Mouse (Mus musculus) left cerebral cortex, adult 2 months (tissue): Measurements from ENCODE around the gene Parm1. TPM values are rescaled to one million over a fixed set of nuclear protein-coding genes. Genes with fewer than 3 reads are reported as not detected.

Source experiments
- DNase-seq, 2 experiments: peaks; one replicate each; pipeline ENCODE4 v3.0.0; 2021 to 2022; ENCODE audit warnings: low spot score in 2 of 2, mixed read lengths in 1 of 2; ENCODE audit errors: extremely low spot score in 1 of 2
- H3K27ac ChIP-seq: fragments of 200-600 bp; 2 replicates; pipeline ENCODE4 v1.8.1; 2022
- H3K4me3 ChIP-seq: fragments of 200-600 bp; 2 replicates; pipeline ENCODE4 v1.8.1; 2022
- CTCF ChIP-seq: fragments of 200-600 bp; IDR thresholded peaks from 2 replicates; pipeline ENCODE4 v1.8.1; 2022; ENCODE audit warnings: antibody characterized with exemption, mild to moderate bottlenecking, moderate library complexity
- intact Hi-C: fragments of 180-260 bp; cut with DNase I; formaldehyde crosslinking; loops from one replicate; pipeline ENCODE4 v1.15.1; 2025
- total RNA-seq, 2 experiments: library from RNA; stranded (reverse); gene quantifications; 2 replicates each; pipeline ENCODE4 v1.2.3; 2021

Gene Parm1
- total RNA-seq, 2 experiments from 2014 or later, result 40.3 to 41.5 TPM

DNA sequence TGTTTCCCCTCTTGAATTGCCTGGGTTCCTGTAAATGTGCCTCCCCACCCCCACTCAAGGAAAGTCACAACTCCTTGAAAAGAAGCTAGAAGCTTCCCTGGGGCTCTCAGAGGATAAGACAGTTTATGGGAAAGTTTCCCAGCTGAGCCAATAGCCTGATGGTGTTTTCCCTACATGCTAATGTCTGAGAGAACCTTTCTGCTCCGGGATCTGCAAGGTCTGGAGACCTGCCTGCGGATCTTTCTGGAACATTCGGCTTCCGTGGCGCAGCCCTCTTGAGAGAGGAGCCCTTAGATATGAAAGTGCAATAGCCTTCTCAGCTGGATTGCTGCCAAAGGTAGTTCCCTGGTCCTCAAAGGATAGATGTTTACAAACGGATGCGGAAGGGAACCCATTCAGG is 1.5 kb downstream of the Parm1 start:
- TF ChIP-seq CTCF, result no peak
- H3K4me3 ChIP-seq, result peak overlapping the region; percentile 77
- DNase-seq, result no peak
- intact Hi-C loops, result no loop called here
- peak overlapping the region; percentile 7; the same call in 1 of the 2 replicates for H3K27ac ChIP-seq

DNA sequence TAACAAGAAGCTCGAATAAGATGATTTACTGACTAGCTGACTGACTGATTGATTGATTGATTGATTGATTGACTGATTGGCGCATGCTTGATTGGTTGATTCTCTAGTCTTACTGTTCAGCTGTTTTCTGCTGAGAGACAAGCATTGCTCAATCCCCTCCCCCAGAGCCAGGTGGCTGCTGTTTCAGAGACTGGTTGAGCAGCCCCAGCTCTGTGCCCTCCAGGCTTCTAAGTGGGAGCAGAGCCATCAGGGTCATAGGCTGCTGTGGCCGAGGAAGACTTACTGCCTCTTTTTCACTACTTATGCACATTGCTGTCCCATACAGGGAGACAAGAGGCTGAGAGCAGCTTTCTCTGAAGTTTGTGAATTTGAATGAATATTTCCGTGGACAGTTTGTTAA is 2.1 kb downstream of the Parm1 start:
- Histone ChIP-seq H3K4me3 (peak overlapping the region; percentile 77; the same call in 1 of the 2 replicates), H3K27ac (no peak overlapping the region)
- intact Hi-C loops, result no loop called here
- DNase-seq, result no peak
- no peak for TF ChIP-seq CTCF

DNA sequence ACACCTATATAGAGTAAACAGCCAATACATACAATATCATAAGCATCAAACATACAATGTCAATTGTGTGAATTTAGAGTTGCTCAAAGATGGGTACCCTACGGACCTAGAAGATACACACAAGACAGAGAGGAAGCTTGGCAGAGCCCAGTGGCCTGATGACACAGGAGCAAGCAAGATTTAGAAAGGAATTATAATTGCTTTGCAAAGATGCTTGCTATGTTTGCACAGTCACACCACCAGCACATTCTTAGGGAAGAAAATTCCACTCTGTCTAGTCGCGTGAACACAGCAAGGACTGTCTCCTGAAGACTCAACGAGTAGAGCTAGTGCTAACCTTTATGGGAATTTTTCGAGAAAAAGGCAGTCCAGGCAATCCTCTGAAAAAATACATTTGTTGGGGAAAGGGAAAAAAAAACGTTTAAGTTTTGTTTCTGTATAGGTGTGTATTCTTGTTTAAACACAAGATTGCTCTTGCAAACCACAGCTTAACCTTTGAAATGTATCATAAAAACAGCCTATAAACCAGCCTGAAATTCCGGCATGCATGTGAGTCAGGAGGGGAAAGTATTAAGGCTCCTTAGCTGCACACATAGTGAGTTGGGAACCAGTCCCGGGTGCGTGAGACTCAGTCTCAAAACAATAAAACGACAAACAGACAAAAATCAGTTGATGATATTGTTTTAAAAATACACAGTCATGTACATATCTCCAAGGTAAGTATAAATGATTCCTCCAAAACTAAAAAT is 15.5 kb downstream of the Parm1 start:
- no peak for TF ChIP-seq CTCF
- no peak for DNase-seq
- intact Hi-C loops, result no loop called here
- Histone ChIP-seq H3K27ac (no peak overlapping the region), H3K4me3 (no peak overlapping the region)

DNA sequence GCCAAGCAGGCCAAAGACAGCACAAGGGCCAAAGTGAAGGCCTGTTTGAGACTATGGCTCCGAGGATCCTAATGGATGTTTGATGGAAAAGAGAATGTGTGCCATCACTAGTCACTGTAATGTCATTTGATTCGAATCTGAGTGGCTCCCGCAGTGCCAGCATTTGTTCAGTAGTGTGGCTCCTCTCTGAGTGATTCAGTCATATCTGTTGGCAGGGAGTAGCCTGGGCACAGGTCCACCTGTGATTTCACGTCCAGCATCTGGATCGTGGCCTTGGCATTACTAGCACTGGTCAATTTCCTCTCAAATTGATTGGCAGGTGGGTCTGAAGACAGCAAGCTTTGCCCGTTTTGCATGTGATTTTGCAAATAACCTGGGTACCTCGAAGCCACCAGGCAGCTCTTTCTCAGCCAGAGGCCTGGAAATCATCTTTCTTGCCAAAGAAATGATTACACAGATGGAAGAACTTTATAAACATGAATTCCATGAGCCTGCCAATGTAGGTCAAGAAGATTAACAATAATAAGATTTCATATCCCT is 41.7 kb downstream of the Parm1 start:
- TF ChIP-seq CTCF, result no peak
- Histone ChIP-seq H3K4me3 (no peak overlapping the region), H3K27ac (no peak overlapping the region)
- intact Hi-C loops, result no loop called here
- no peak for DNase-seq

DNA sequence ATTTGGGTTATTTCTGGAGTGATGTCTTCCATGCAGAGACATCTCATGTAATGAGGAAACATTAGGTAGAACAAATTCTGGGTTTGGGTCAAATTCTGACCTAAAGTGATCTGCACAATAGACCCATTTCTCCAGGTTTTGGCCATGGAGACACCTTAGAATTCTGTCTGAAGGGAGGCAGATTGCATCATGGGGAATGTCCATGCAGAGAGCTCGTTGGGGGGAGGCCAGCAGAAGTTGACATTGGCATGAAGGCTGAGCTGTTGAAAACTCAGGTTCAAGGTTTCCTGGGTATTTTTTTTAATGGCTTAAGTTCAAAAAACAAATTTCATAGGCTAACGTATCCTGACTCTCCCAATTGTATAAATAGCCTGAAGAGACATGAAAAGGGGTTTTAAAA is 42.3 kb downstream of the Parm1 start:
- TF ChIP-seq CTCF, result no peak
- intact Hi-C loops, result no loop called here
- Histone ChIP-seq H3K27ac (no peak overlapping the region), H3K4me3 (no peak overlapping the region)
- no peak for DNase-seq

DNA sequence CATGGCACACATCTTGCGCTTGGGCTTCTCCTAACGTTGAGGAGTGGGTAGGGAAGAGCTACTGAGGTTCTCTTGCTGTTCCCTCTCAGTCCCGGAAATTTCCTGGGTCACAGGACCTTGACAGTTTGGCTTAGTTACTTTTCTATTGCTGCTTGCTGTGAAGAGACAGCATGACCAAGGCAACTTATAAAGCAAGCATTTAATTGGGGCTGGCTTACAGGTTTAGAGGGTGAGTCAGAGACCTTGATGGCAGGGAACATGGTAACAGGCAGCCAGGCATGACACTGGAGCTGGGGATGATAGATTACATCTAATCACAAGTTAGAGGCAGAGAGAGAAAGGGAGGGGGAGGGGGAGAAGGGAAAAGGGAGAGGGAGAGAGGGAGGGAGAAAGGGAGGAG is 44.0 kb downstream of the Parm1 start:
- H3K4me3 ChIP-seq, result no peak overlapping the region
- TF ChIP-seq CTCF, result no peak
- no peak for DNase-seq
- intact Hi-C loops, result no loop called here
- H3K27ac ChIP-seq, result no peak overlapping the region

DNA sequence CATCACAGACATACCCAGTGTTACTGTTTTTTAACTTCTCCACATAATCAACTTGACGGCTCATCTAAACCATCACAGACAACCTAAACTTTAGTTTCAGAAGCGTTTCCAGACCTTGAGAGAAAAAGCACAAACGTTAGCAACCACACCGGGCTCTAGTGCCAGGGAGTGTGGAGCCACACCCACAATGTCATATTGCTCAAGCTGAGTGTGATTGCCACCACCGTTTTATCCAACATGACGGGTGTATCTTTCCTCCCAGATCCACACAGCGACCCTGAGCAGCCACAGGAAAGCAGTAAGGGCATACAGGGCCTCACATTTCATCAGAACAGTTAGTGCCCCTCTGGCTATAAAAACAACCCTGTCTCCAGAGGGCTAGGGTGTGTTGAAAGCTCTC is 45.1 kb downstream of the Parm1 start:
- Histone ChIP-seq H3K4me3 (no peak overlapping the region), H3K27ac (no peak overlapping the region)
- intact Hi-C loops, result no loop called here
- no peak for TF ChIP-seq CTCF
- no peak for DNase-seq

DNA sequence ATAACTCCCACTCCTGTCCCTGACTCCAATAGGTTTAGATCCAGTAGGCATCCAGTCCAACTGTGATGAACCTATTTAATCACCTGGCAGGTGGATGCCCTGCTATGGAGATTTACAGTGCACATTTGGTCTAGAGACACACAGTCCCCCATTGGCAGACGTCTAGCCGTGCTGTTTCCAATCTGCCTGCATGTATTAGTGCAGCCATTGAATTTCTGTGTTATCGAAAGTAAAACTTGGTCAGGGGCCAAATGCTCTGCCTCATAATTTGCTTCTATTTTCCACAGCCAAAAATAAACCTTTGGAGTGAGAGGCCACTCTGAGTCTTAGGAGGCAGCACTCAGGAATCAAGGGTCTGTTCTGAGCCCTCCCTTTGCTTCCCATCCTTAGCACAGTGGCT is 46.6 kb downstream of the Parm1 start:
- no peak for TF ChIP-seq CTCF
- no peak overlapping the region for H3K27ac ChIP-seq
- DNase-seq, result no peak
- no peak overlapping the region for H3K4me3 ChIP-seq
- intact Hi-C loops, result no loop called here

DNA sequence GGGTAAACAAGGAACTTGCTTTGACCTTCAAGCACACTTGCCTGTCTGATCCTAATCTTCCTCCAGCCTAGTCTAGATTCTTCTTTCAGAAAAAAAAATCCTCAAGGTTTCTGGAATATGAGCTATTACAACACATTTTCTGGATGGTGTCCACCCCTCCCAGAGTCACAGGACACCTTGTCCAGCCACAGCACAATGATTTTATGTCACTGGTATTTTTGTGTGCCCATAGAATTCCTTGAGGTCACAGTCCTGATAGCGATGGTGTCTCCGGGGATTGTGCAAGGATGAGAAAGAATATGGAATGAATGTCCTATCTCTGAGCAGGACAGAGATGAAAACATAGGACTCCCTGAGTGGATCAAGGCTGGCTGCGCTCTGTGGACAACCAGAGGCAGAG is 48.0 kb downstream of the Parm1 start:
- Histone ChIP-seq H3K27ac (no peak overlapping the region), H3K4me3 (no peak overlapping the region)
- TF ChIP-seq CTCF, result no peak
- no peak for DNase-seq
- intact Hi-C loops, result no loop called here

DNA sequence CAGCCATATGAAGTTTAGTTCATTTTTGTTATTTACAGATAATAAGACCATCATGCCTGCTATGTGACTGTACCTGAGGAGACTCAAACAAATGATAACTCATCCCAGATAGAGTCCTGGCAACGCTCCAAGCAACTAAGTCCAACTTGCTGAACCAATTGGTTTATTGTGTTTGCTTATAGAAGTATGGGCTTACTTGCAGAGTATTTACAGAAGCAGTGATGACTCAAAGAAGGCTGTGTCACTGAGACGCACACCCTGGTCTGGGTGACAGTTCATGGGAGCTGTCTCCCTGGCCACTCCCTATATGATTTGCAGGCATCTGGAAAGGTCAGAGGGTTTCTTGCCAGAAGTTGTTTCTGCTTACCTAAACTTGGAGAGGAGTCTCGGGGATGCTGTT is 49.2 kb downstream of the Parm1 start:
- Histone ChIP-seq H3K27ac (no peak overlapping the region), H3K4me3 (no peak overlapping the region)
- no peak for TF ChIP-seq CTCF
- intact Hi-C loops, result no loop called here
- DNase-seq, result no peak

DNA sequence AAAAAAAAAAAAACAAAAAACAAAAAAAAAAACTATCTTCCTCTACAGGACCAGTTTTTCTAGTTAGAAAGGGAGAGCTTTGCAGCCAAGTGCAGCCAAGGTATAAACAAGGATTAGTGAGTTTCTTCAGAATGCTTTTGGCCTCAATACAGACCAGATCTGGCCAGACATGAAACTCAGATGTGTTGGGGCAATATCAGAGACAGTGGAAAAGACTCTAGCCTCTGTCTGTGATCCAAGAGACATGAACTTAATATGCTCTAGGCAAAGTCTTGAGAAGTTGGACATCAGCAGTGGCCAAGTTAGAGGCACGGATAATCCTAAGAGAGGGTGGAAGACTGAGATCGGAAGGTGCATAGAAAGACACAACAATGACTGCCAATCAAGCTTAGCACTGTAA is 56.8 kb downstream of the Parm1 start:
- TF ChIP-seq CTCF, result no peak
- no peak for DNase-seq
- Histone ChIP-seq H3K4me3 (no peak overlapping the region), H3K27ac (no peak overlapping the region)
- intact Hi-C loops, result no loop called here

DNA sequence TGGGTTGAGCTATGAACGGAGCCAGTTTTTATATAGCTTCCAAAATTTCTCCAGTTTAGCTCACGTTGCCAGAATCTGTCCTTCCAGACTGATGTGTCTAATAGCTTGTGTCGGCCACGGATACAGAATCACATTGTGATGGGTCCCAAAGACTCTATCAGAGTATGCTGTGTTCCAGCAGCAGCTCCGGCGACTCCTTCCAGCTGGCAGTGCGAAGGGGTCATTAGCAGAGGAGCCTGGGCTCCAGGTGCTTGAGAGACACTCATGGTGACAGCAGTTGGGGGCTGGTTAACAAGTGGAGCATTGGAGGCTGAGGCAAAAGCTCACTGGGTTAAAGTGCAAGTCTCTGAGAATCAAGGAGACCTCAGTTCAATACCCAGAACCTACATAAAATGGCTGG is 61.5 kb downstream of the Parm1 start:
- intact Hi-C loops, result no loop called here
- no peak for TF ChIP-seq CTCF
- no peak overlapping the region for H3K4me3 ChIP-seq
- no peak overlapping the region for H3K27ac ChIP-seq
- DNase-seq, result no peak

DNA sequence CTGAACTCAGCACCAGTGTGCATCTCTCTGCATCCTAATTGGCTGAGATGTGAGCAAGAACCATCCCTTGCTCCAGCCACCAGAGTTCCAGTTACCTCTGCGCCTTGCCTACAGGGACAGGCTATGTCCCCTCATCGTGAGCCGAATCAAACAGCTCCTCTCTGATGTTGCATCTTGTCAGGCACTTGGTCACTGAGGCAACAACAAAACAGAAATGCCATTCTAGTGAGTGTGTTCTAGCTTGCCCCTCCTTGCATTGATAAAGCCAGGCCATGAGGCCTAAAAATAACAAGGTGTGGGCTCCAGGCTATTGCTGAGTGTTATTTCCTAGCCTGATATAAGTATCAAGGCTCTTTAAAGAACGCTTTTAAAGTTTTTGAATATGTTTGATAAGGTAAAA is 64.4 kb downstream of the Parm1 start:
- Histone ChIP-seq H3K27ac (no peak overlapping the region), H3K4me3 (no peak overlapping the region)
- no peak for DNase-seq
- TF ChIP-seq CTCF, result no peak
- intact Hi-C loops, result no loop called here
